Mouse (Mus musculus) gastrocnemius, adult 2 months (tissue): ENCODE measurements at regions not wholly inside any gene's neighbourhood (a gene's known extent, or its start where the extent isn't known, plus 50 kb on each side); places are given as distances from the start of the nearest gene placed in this dataset.

Source experiments
- DNase-seq: peaks from one replicate; pipeline ENCODE4 v3.0.0; 2022
- H3K27ac ChIP-seq: fragments of 200-600 bp; 2 replicates; pipeline ENCODE4 v1.8.1; 2022; ENCODE audit warnings: mild to moderate bottlenecking
- H3K4me3 ChIP-seq: fragments of 200-600 bp; 2 replicates; pipeline ENCODE4 v1.8.1; 2022; ENCODE audit warnings: mild to moderate bottlenecking, moderate library complexity
- CTCF ChIP-seq: fragments of 200-600 bp; IDR thresholded peaks from 2 replicates; pipeline ENCODE4 v1.8.1; 2022; ENCODE audit warnings: antibody characterized with exemption, mild to moderate bottlenecking, moderate library complexity
- intact Hi-C: fragments of 180-260 bp; cut with DNase I; formaldehyde crosslinking; loops from one replicate; pipeline ENCODE4 v1.15.1; 2025

GRCm38 (mm10) chr1:28144824-28145223 is 635.2 kb downstream of the Gm597 start:
- Histone ChIP-seq H3K27ac (no peak overlapping the region), H3K4me3 (no peak overlapping the region)
- TF ChIP-seq CTCF: no peak
- no peak for DNase-seq
- intact Hi-C loops: no loop called here

GRCm38 (mm10) chr1:28102021-28102526 is 678.0 kb downstream of the Gm597 start:
- Histone ChIP-seq H3K4me3 (no peak overlapping the region), H3K27ac (no peak overlapping the region)
- no peak for DNase-seq
- no peak for TF ChIP-seq CTCF
- intact Hi-C loops: no loop called here

GRCm38 (mm10) chr1:28084456-28084855 is 695.6 kb downstream of the Gm597 start:
- H3K27ac ChIP-seq: no peak overlapping the region
- H3K4me3 ChIP-seq: no peak overlapping the region
- intact Hi-C loops: no loop called here
- no peak for TF ChIP-seq CTCF
- no peak for DNase-seq

GRCm38 (mm10) chr1:28053980-28054379 is 726.1 kb downstream of the Gm597 start:
- Histone ChIP-seq H3K4me3 (no peak overlapping the region), H3K27ac (no peak overlapping the region)
- TF ChIP-seq CTCF: no peak
- DNase-seq: no peak
- intact Hi-C loops: no loop called here

- no peak for DNase-seq
- no peak for TF ChIP-seq CTCF
- Histone ChIP-seq H3K27ac (no peak overlapping the region), H3K4me3 (no peak overlapping the region)
- intact Hi-C loops: no loop called here
These were observed 732.1 kb downstream of the Gm597 start for GRCm38 (mm10) chr1:28047964-28048363.

GRCm38 (mm10) chr1:28047379-28047778 is 732.7 kb downstream of the Gm597 start:
- TF ChIP-seq CTCF: no peak
- Histone ChIP-seq H3K4me3 (no peak overlapping the region), H3K27ac (no peak overlapping the region)
- intact Hi-C loops: no loop called here
- no peak for DNase-seq

GRCm38 (mm10) chr1:28045695-28046094 is 734.4 kb downstream of the Gm597 start:
- intact Hi-C loops: no loop called here
- Histone ChIP-seq H3K4me3 (no peak overlapping the region), H3K27ac (no peak overlapping the region)
- no peak for DNase-seq
- no peak for TF ChIP-seq CTCF

- intact Hi-C loops: loop anchor here (2.0 kb wide), 1 partner anchor 41 kb away; no protein-coding TSS in a partner anchor
- no peak overlapping the region for H3K4me3 ChIP-seq
- no peak for DNase-seq
- H3K27ac ChIP-seq: no peak overlapping the region
- no peak for TF ChIP-seq CTCF
These were observed 754.3 kb downstream of the Gm597 start for GRCm38 (mm10) chr1:28025720-28026119.

- intact Hi-C loops: no loop called here
These were observed 781.6 kb downstream of the Gm597 start for GRCm38 (mm10) chr1:27998434-27998833.

GRCm38 (mm10) chr1:27963369-27963768 is 816.7 kb downstream of the Gm597 start:
- TF ChIP-seq CTCF: no peak
- intact Hi-C loops: no loop called here
- H3K27ac ChIP-seq: no peak overlapping the region
- no peak overlapping the region for H3K4me3 ChIP-seq
- no peak for DNase-seq

More at GRCm38 (mm10) chr1:27998434-27998833, 781.6 kb downstream of the Gm597 start:
- Histone ChIP-seq H3K27ac (no peak overlapping the region), H3K4me3 (no peak overlapping the region)
- DNase-seq: no peak
- no peak for TF ChIP-seq CTCF
